ENCODE assay signal across 14 mouse cellular contexts in the genomic region with DNA sequence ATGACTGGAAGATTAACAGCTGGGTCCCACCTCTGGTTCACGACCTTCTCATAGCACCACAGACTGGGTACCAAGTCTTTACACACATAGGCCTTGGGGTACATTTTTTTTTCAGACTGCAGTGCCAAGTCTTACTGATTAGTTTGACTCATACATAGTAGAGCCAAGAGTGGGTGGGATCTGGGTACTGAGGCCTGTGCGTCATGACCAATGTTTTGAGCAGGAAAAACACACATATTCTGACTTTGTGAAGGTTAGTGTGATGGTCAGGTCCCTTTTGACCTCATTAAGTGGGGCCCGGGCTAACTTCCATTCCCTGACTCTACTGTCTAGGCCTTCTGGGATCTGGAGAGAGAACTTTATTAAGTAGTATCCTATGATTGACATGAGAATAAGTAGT.
"Had no signal": no experiment of that assay in that cellular context is flagged by ENCODE, and none has a peak within 500 bp of the region (broad histone marks: within the 10 kb centered on the region; RNA-seq: fewer than 3 reads in every experiment).

No protein-coding gene starts in this region.

- DNase-seq: kidney, adult 9 months; kidney, postnatal 14 days; kidney, postnatal 4 days; layer of hippocampus, adult 9-11 months; layer of hippocampus, postnatal 36 days; liver, embryonic 13.5 days; lung, adult 2 months; lung, postnatal 14 days; lung, postnatal 4 days; right cerebral cortex, postnatal 4 days; thymus, postnatal 25 days had no signal

- H3K4me3 ChIP-seq: layer of hippocampus, adult 2 months; left cerebral cortex, adult 2 months; liver, embryonic 13.5 days; midbrain, embryonic 12.5 days had no signal

- H3K27me3 ChIP-seq: liver, embryonic 13.5 days; midbrain, embryonic 12.5 days had no signal

- H3K4me2 ChIP-seq: liver, embryonic 13.5 days; midbrain, embryonic 12.5 days had no signal
